Mouse (Mus musculus) liver, adult 2 months (tissue): ENCODE results near the gene Dglucy. TPM values are rescaled to one million over a fixed set of nuclear protein-coding genes. Genes with fewer than 3 reads are reported as not detected.
"Not testable (repeated sequence)": the region's sequence is repeated elsewhere in the genome, so short reads cannot be mapped to it uniquely, and the experiment has no call there.

Experiments
- DNase-seq: peaks from one replicate; pipeline ENCODE4 v3.0.0-alpha.2; 2011; ENCODE audit warnings: low read depth, low spot score; ENCODE audit errors: extremely low read depth
- H3K27ac ChIP-seq: fragments of 200-500 bp; replicated peaks from 2 replicates; pipeline ENCODE4 v1.5.1; 2012; ENCODE audit warnings: low read depth, mild to moderate bottlenecking, control low read depth, inconsistent platforms, low read length; ENCODE audit not compliant: insufficient read depth
- H3K27me3 ChIP-seq: fragments of 200-500 bp; 2 replicates; pipeline ENCODE4 v1.6.1; 2012; ENCODE audit warnings: mild to moderate bottlenecking, moderate library complexity, low read length, inconsistent platforms; ENCODE audit not compliant: control insufficient read depth, insufficient read depth
- H3K36me3 ChIP-seq: fragments of 200-500 bp; 2 replicates; pipeline ENCODE4 v1.6.1; 2012; ENCODE audit warnings: low read length, inconsistent platforms; ENCODE audit not compliant: control insufficient read depth, insufficient read depth
- H3K4me1 ChIP-seq: fragments of 200-500 bp; 2 replicates; pipeline ENCODE4 v1.6.1; 2011; ENCODE audit warnings: low read length; ENCODE audit not compliant: control insufficient read depth, insufficient read depth
- H3K4me3 ChIP-seq: fragments of 200-500 bp; 2 replicates; pipeline ENCODE4 v1.5.1; 2011; ENCODE audit warnings: low read depth, mild to moderate bottlenecking, control low read depth, low read length, moderate library complexity; ENCODE audit not compliant: insufficient read depth
- H3K79me2 ChIP-seq: fragments of 200-500 bp; 2 replicates; pipeline ENCODE4 v1.6.1; 2012; ENCODE audit warnings: inconsistent platforms, mild to moderate bottlenecking, low read length, moderate library complexity; ENCODE audit not compliant: control insufficient read depth, insufficient read depth
- H3K9ac ChIP-seq: fragments of 200-500 bp; 2 replicates; pipeline ENCODE4 v1.6.1; 2012; ENCODE audit warnings: low read depth, mild to moderate bottlenecking, control low read depth, inconsistent platforms, low read length
- CTCF ChIP-seq: fragments of 200-500 bp; IDR thresholded peaks from 2 replicates; pipeline ENCODE4 v1.5.1; 2011; ENCODE audit warnings: low read depth, low read length, control low read depth
- POLR2A ChIP-seq: fragments of 200-500 bp; IDR thresholded peaks from 2 replicates; pipeline ENCODE4 v1.6.1; 2011; ENCODE audit warnings: low read length, control low read depth; ENCODE audit not compliant: insufficient read depth; ENCODE audit errors: extremely low read depth
- WGBS: fragments of 180-500 bp; shearing (Covaris S2); methylation state at CpG from one replicate; pipeline ENCODE4 v1.1.7; 2018; 5-methylcytosine and 5-hydroxymethylcytosine counted together
- polyA plus RNA-seq: library from polyadenylated mRNA; depleted of rRNA; stranded (reverse); fragments of >200 nt; gene quantifications from 2 replicates; pipeline ENCODE4 v1.2.3, GENCODE M21; 2012
- total RNA-seq: library from RNA; depleted of rRNA; stranded (reverse); fragments of >200 nt; gene quantifications from 2 replicates; pipeline ENCODE4 v1.2.3, GENCODE M21; 2014

The Dglucy gene
- total and polyA plus RNA-seq, 2 experiments: 35.2 to 36.8 TPM

DNA sequence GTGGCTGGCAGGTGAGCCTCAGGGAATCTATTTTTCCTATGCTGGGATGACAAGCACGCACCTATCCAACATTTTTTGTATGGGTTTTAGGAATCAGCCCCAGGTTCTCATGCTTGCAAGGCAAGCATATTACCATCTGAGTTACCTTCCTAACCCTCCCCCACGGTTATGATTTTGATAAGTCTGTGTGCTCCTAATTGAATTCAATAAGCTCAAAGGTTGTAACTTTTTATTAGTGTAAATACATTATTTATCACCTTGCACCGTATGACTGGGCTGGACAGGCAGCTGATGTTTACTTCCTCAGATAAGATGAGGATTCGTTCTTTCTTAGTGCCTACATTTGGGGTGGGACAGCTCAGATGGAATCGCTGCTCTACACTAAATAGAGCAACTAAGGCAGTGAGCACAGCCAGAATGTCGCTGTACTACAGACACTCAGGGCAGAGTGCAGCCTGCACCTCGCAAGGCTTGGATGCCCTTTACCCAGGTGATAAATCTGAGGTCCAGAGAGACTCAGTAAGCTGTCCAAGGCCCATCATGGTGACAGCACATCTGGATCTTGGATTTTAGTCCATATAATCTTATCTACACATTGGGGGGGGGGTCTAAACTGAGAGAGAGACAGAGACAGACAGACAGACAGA lies 16.7 kb downstream of the Dglucy start:
- H3K79me2 ChIP-seq: peaks cover 4% of the 10 kb centered on the region; the same call in 1 of the 2 replicates
- TF ChIP-seq POLR2A: no peak
- TF ChIP-seq CTCF: no peak
- H3K27ac ChIP-seq: peak overlapping the region; percentile 15; the same call in 1 of the 2 replicates
- H3K27me3 ChIP-seq: no peaks in the 10 kb centered on the region
- peak; percentile 74 for DNase-seq
- H3K36me3 ChIP-seq: no peaks in the 10 kb centered on the region
- H3K4me3 ChIP-seq: no peak overlapping the region
- no peak overlapping the region for H3K9ac ChIP-seq
- WGBS: 31% methylated on average over 7 of the region's 7 CpGs
- peaks cover 23% of the 10 kb centered on the region for H3K4me1 ChIP-seq

DNA sequence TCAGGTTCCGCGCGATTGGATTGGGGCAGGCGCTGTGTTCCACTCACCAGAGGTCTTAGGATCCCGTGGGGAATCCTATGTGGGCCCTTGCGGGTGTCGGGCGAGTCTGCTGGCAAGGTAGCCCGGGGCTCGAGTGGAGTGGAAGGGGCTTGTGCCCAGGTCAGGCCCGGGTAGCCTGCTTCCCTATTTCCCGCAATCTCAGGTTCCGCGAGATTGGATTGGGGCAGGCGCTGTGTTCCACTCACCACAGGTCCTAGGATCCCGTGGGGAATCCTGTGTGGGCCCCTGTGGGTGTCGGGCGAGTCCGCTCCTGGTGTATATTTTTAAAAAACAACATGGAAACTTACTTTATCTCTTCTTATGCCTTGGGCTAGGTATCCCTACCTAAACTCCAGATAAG lies 24.5 kb downstream of the Dglucy start:
- DNase-seq, H3K36me3 ChIP-seq, H3K9ac ChIP-seq, H3K4me3 ChIP-seq, H3K79me2 ChIP-seq, H3K4me1 ChIP-seq, H3K27me3 ChIP-seq, H3K27ac ChIP-seq: not testable (repeated sequence)
- 95% methylated on average over 19 of the region's 19 CpGs for WGBS

DNA sequence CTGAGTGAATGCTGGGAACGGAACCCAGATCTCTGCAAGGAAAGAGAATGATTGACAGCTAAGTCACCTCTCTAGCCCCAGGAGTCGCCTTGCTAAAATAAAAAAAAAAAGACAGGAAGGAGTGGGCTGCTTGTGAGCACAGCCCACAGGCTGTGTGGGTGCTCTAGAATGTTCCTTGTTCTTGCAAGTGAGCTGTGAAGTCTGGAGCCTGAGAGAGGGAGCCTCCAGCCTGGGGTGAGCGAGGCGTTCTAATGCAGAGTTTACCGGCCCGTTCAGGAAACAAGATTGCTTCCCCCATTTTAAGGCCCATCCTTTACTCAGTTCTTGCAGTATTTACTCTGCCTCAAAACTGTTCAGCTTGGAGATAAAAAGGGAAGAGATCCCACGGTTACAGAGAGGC lies 28.4 kb downstream of the Dglucy start:
- H3K27me3 ChIP-seq: no peaks in the 10 kb centered on the region
- no peak overlapping the region for H3K4me3 ChIP-seq
- peaks cover 3% of the 10 kb centered on the region; the same call in 1 of the 2 replicates for H3K79me2 ChIP-seq
- H3K27ac ChIP-seq: no peak overlapping the region
- 81% methylated on average over 7 of the region's 7 CpGs for WGBS
- no peaks in the 10 kb centered on the region for H3K4me1 ChIP-seq
- TF ChIP-seq CTCF (no peak), POLR2A (no peak)
- no peak for DNase-seq
- H3K9ac ChIP-seq: no peak overlapping the region
- H3K36me3 ChIP-seq: peaks cover 7% of the 10 kb centered on the region

DNA sequence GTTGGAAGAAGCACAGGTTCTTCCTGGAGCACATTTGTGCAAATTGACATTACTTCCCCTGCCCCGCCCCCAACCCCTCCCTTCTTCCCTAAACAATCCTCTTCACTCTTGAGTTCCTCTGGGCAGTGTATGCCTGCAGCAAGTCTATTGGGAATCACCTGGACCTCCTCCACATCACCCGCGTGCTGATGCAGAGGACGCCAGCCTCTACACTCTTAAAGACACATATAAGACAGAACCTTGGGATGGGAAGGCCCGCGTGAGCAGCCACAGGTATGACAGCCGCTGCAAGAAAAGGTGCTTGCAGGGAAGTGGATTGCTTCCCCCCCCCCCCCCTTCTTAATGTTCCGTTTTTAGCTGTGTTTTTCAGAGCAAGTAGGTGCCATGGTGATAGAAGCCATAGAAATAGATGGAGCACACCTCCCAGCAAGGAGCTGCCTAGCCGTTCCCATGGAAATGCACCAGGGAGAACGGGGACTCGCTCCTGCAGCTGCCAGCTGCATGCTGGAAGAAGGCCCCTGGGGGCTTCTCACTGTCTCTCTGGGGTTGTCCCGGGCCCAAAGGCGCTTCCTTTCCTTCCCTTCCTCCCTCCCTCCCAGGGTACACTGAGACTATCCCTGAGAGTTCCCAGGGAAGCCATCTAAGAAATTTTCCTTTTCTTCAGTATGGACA lies 29.9 kb downstream of the Dglucy start:
- no peak overlapping the region for H3K9ac ChIP-seq
- no peak overlapping the region for H3K27ac ChIP-seq
- peaks cover 3% of the 10 kb centered on the region; the same call in 1 of the 2 replicates for H3K79me2 ChIP-seq
- DNase-seq: no peak
- TF ChIP-seq POLR2A: no peak
- TF ChIP-seq CTCF: no peak
- H3K27me3 ChIP-seq: no peaks in the 10 kb centered on the region
- H3K4me3 ChIP-seq: no peak overlapping the region
- H3K36me3 ChIP-seq: peaks cover 7% of the 10 kb centered on the region
- H3K4me1 ChIP-seq: no peaks in the 10 kb centered on the region
- 80% methylated on average over 13 of the region's 13 CpGs for WGBS

DNA sequence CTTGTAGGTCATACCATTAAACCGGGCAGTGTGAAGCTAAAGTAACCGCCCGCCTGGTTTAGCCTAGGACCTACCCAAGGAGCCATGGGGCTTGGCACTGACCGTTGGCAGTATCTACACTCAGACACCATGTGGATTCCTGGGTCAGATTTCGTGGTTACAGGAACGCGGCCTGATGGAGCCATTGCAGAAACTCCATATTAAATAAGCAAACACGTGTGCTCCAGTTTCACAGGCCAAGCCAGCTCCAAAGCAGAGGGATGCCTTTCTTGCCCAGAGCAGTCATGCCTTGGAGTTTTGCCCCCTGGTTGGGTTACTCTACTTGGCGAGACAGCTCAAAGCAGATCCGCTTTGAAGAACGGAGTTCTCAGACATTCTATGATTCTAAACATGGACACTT lies 31.7 kb downstream of the Dglucy start:
- Histone ChIP-seq H3K36me3 (peaks cover 7% of the 10 kb centered on the region), H3K27me3 (no peaks in the 10 kb centered on the region), H3K9ac (no peak overlapping the region), H3K27ac (no peak overlapping the region), H3K4me3 (no peak overlapping the region), H3K79me2 (no peaks in the 10 kb centered on the region), H3K4me1 (no peaks in the 10 kb centered on the region)
- no peak for TF ChIP-seq POLR2A
- DNase-seq: no peak
- 98% methylated on average over 11 of the region's 11 CpGs for WGBS

DNA sequence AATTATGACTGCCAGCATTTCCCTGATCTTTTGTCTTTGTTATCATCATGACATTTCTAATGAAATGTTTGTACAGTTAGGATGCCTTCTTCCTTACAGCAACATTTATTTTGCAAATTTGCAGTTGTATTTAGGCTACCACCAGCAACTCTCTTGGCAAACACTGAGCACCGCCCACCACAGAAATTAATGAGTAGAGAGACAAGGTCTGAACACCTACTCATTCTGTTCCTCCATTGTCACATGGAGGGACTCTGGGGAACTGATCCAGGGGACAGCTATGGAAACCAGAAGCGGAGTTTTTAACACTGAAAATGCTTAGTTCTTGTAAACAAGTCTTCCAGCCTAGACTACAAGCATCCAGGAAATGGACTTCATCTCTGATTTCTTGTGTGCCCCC lies 35.0 kb downstream of the Dglucy start:
- no peaks in the 10 kb centered on the region for H3K4me1 ChIP-seq
- no peak for DNase-seq
- H3K79me2 ChIP-seq: no peaks in the 10 kb centered on the region; the same call in 1 of the 2 replicates
- H3K27me3 ChIP-seq: no peaks in the 10 kb centered on the region
- WGBS: 89% methylated on average over 2 of the region's 2 CpGs
- no peak overlapping the region for H3K4me3 ChIP-seq
- no peak overlapping the region for H3K27ac ChIP-seq
- TF ChIP-seq POLR2A (no peak), CTCF (no peak)
- peaks cover 6% of the 10 kb centered on the region for H3K36me3 ChIP-seq
- no peak overlapping the region for H3K9ac ChIP-seq
